9 mouse cellular contexts compared by ENCODE assay signal in the genomic region with DNA sequence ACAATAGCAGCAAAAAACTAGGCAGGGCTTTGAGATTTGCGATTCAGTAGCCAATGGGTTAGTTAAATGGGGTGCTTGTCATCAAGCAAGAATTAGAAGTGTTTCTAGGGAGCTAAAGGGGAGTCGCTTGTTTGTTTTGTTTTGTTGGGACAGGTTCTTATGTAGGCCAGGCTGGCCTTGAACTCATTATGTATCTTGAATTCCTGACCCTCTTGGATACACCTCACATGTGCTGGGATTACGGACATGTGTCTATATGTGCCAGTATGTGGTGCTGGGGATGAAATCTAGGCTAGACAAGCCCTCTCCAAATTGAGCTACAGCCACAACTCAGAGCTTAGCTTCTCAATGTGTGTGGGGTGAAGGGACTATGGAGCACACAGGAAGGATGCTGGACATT.
DNase-seq lines count a peak whose midpoint lies in the region; ATAC-seq and TF ChIP-seq lines count a peak whose summit lies in the region.
"Had no signal": no experiment of that assay in that cellular context is flagged by ENCODE, and none has a peak within 500 bp of the region (broad histone marks: within the 10 kb centered on the region; RNA-seq: fewer than 3 reads in every experiment).

No protein-coding gene starts in this region.

- no peaks in the 10 kb centered on the region for H3K27me3 ChIP-seq in lung, embryonic 14.5 days (ENCODE audit: insufficient read depth, low read length)
- H3K27me3 ChIP-seq in forebrain, embryonic 13.5 days, result no peaks in the 10 kb centered on the region
- H3K27me3 ChIP-seq in limb, embryonic 10.5 days (ENCODE audit: low read depth, poor library complexity, severe bottlenecking), result no peaks in the 10 kb centered on the region
- H3K27me3 ChIP-seq in neural tube, embryonic 13.5 days, result no peaks in the 10 kb centered on the region

- H3K9ac ChIP-seq in lung, embryonic 14.5 days, result no peak overlapping the region
- no peak overlapping the region for H3K9ac ChIP-seq in forebrain, embryonic 13.5 days
- no peak overlapping the region for H3K9ac ChIP-seq in neural tube, embryonic 13.5 days
- H3K9ac ChIP-seq: liver, postnatal 0 days had no signal

- H3K27ac ChIP-seq in lung, embryonic 14.5 days (ENCODE audit: low read depth), result 0 out of 2 replicates have a peak overlapping the region, but pooled peaks have one; percentile 46
- H3K27ac ChIP-seq in forebrain, embryonic 13.5 days, result peak overlapping the region; percentile 72
- H3K27ac ChIP-seq in limb, embryonic 10.5 days, result peak overlapping the region; percentile 79
- H3K27ac ChIP-seq in neural tube, embryonic 13.5 days (replicated peaks), result peak overlapping the region; percentile 71

- no peak for DNase-seq in lung, embryonic 14.5 days
- DNase-seq in lung, postnatal 10 days, result no peak
- no peak for DNase-seq in limb, embryonic 10.5 days (ENCODE audit: low spot score)
- no peak for DNase-seq in cerebellum, postnatal 10 days
- no peak for DNase-seq in embryo, embryonic 10 days (ENCODE audit: low spot score)
- DNase-seq in spleen, postnatal 14 days (ENCODE audit: low spot score in 2 of 2), result no peak

- no peak overlapping the region for H3K4me3 ChIP-seq in lung, embryonic 14.5 days (ENCODE audit: low read depth, low read length)
- no peak overlapping the region for H3K4me3 ChIP-seq in forebrain, embryonic 13.5 days
- no peak overlapping the region for H3K4me3 ChIP-seq in limb, embryonic 10.5 days
- no peak overlapping the region for H3K4me3 ChIP-seq in neural tube, embryonic 13.5 days

- ATAC-seq in lung, embryonic 14.5 days (ENCODE audit: insufficient read depth), result peak; percentile 26; the same call in 1 of the 2 replicates
- peak; percentile 73 for ATAC-seq in forebrain, embryonic 13.5 days
- ATAC-seq in neural tube, embryonic 13.5 days (ENCODE audit: low read depth), result peak; percentile 47

- H3K9me3 ChIP-seq in lung, embryonic 14.5 days (ENCODE audit: low read depth, low read length), result no peaks in the 10 kb centered on the region
- no peaks in the 10 kb centered on the region for H3K9me3 ChIP-seq in forebrain, embryonic 13.5 days (replicated peaks)
- no peaks in the 10 kb centered on the region for H3K9me3 ChIP-seq in limb, embryonic 10.5 days (replicated peaks)
- H3K9me3 ChIP-seq in neural tube, embryonic 13.5 days, result no peaks in the 10 kb centered on the region

- H3K4me2 ChIP-seq in lung, embryonic 14.5 days, result 0 out of 2 replicates have a peak overlapping the region, but pooled peaks have one; percentile 12
- no peak overlapping the region for H3K4me2 ChIP-seq in forebrain, embryonic 13.5 days
- no peak overlapping the region for H3K4me2 ChIP-seq in neural tube, embryonic 13.5 days

- 53% methylated on average over 3 of the region's 3 CpGs for WGBS in lung, embryonic 14.5 days
- 17% methylated on average over 3 of the region's 3 CpGs for WGBS in forebrain, embryonic 13.5 days
- 75% methylated on average over 3 of the region's 3 CpGs for WGBS in limb, embryonic 10.5 days
- WGBS in neural tube, embryonic 13.5 days, result 41% methylated on average over 3 of the region's 3 CpGs

- no peaks in the 10 kb centered on the region for H3K36me3 ChIP-seq in lung, embryonic 14.5 days (ENCODE audit: insufficient read depth)
- no peaks in the 10 kb centered on the region for H3K36me3 ChIP-seq in forebrain, embryonic 13.5 days (ENCODE audit: poor library complexity, severe bottlenecking)
- peaks cover 44% of the 10 kb centered on the region for H3K36me3 ChIP-seq in limb, embryonic 10.5 days
- H3K36me3 ChIP-seq in neural tube, embryonic 13.5 days, result no peaks in the 10 kb centered on the region

- no peak for TF ChIP-seq CTCF in lung, embryonic 14.5 days (IDR thresholded peaks at IDR 0.05; ENCODE audit: low read depth)

- H3K4me1 ChIP-seq in lung, embryonic 14.5 days (ENCODE audit: insufficient read depth), result peaks cover 4% of the 10 kb centered on the region; the same call in 1 of the 2 replicates
- 0 out of 2 replicates have a peak, but pooled peaks cover 6% of the 10 kb centered on the region for H3K4me1 ChIP-seq in forebrain, embryonic 13.5 days
- H3K4me1 ChIP-seq in limb, embryonic 10.5 days, result peaks cover 21% of the 10 kb centered on the region
- peaks cover 5% of the 10 kb centered on the region for H3K4me1 ChIP-seq in neural tube, embryonic 13.5 days (replicated peaks)
